Mouse (Mus musculus) stomach, embryonic 16.5 days (tissue): ENCODE results near the gene Rpp38. TPM values are rescaled to one million over a fixed set of nuclear protein-coding genes. Genes with fewer than 3 reads are reported as not detected.

Experiments
- ATAC-seq: fragments of 200-750 bp; cut with Nextera tagmentation; 2 replicates; pipeline ENCODE4 v1.8.0; 2017; ENCODE audit warnings: moderate number of reproducible peaks, moderate TSS enrichment; ENCODE audit not compliant: insufficient read depth, low FRiP score
- H3K27ac ChIP-seq: fragments of 300-500 bp; sonication (generic); 2 replicates; pipeline ENCODE4 v1.5.1; 2014; ENCODE audit warnings: low read length
- H3K27me3 ChIP-seq: fragments of 300-500 bp; sonication (generic); 2 replicates; pipeline ENCODE4 v1.6.1; 2014; ENCODE audit warnings: low read length, control low read depth, mixed read lengths; ENCODE audit not compliant: control insufficient read depth, insufficient read depth
- H3K36me3 ChIP-seq: fragments of 300-500 bp; sonication (generic); 2 replicates; pipeline ENCODE4 v1.6.1; 2014; ENCODE audit warnings: low read length; ENCODE audit not compliant: control insufficient read depth, insufficient read depth
- H3K4me1 ChIP-seq: fragments of 300-500 bp; sonication (generic); 2 replicates; pipeline ENCODE4 v1.6.1; 2014; ENCODE audit warnings: low read length, control low read depth, mixed read lengths; ENCODE audit not compliant: control insufficient read depth, insufficient read depth
- H3K4me2 ChIP-seq: fragments of 300-500 bp; sonication (generic); 2 replicates; pipeline ENCODE4 v1.6.1; 2014; ENCODE audit warnings: low read depth, low read length, mixed read lengths
- H3K4me3 ChIP-seq: fragments of 300-500 bp; sonication (generic); replicated peaks from 2 replicates; pipeline ENCODE4 v1.5.1; 2014; ENCODE audit warnings: mild to moderate bottlenecking, low read length
- H3K9ac ChIP-seq: fragments of 300-500 bp; sonication (generic); 2 replicates; pipeline ENCODE4 v1.6.1; 2014; ENCODE audit warnings: low read length
- H3K9me3 ChIP-seq: fragments of 300-500 bp; sonication (generic); replicated peaks from 2 replicates; pipeline ENCODE4 v1.6.1; 2016; ENCODE audit warnings: low read length, control low read depth; ENCODE audit not compliant: control insufficient read depth
- WGBS: fragments of 180-500 bp; shearing (Covaris S2); extraction: QIAGEN DNeasy Blood & Tissue Kit; methylation state at CpG from one replicate; pipeline ENCODE4 v1.1.7; 2014; 5-methylcytosine and 5-hydroxymethylcytosine counted together
- polyA plus RNA-seq: library from polyadenylated mRNA; unstranded; fragments of >200 nt; fragmentation: Nextera tagmentation; extraction: Ambion mirVana; gene quantifications from 2 replicates; pipeline ENCODE4 v1.2.1, GENCODE M21; 2015

The Rpp38 gene
- polyA plus RNA-seq, 1 experiment from 2014 or later = 22.0 TPM

- WGBS = 41% methylated on average over 3 of the region's 3 CpGs
- Histone ChIP-seq H3K4me3 (no peak overlapping the region), H3K4me2 (no peak overlapping the region), H3K4me1 (no peaks in the 10 kb centered on the region), H3K27me3 (no peaks in the 10 kb centered on the region), H3K9me3 (no peaks in the 10 kb centered on the region), H3K27ac (no peak overlapping the region), H3K36me3 (peaks cover 3% of the 10 kb centered on the region), H3K9ac (no peak overlapping the region)
- ATAC-seq = no peak
Measured at GRCm38 (mm10) chr2:3305426-3306025, 26.9 kb downstream of the Rpp38 start.

DNA sequence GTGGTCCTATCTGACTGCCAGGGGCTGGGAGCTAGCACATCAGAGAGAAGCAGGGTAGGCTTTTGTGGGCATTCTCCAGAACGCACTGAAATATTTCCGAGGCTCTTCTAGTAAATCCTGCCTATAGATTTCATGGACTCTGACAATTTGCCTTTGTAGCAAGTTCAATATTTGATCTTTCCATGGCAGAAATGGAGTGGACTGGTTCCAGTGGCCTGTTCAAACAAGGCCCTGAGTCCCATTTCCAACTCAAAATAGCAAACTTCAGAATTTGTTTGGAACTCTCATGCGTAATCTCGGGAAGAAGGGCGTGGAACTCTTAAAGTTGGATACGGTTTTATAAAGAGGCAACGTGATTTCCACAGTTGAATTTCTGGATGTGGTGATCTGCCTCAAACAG lies 36.6 kb downstream of the Rpp38 start:
- no peak for ATAC-seq
- Histone ChIP-seq H3K4me3 (no peak overlapping the region), H3K9ac (no peak overlapping the region), H3K4me2 (no peak overlapping the region), H3K9me3 (no peaks in the 10 kb centered on the region), H3K4me1 (no peaks in the 10 kb centered on the region), H3K27ac (peak overlapping the region; percentile 20), H3K36me3 (no peaks in the 10 kb centered on the region), H3K27me3 (no peaks in the 10 kb centered on the region)
- WGBS = 64% methylated on average over 7 of the region's 7 CpGs

DNA sequence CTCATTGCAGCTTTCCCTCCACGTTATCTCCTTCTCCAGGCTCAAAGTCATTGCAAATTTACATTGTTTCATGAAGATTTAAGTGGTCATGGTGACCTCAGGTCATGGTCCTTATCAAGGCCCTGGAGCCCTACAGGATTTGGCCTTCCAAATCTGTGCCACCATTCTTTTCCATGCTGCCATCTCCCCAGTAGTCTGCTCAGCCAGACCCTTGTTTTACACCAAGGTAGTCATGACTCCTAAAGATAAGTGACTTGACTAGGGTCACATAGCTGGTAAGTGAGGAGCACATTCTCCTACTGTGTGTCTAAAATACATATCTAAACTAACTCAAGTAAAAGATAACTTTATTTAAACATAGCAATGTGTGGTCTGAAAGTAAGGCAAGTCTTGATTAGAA lies 40.3 kb downstream of the Rpp38 start:
- Histone ChIP-seq H3K27me3 (no peaks in the 10 kb centered on the region), H3K36me3 (no peaks in the 10 kb centered on the region), H3K27ac (no peak overlapping the region), H3K9ac (no peak overlapping the region), H3K9me3 (no peaks in the 10 kb centered on the region), H3K4me3 (no peak overlapping the region), H3K4me1 (no peaks in the 10 kb centered on the region), H3K4me2 (no peak overlapping the region)
- ATAC-seq = no peak
- 68% methylated on average over 1 of the region's 1 CpGs for WGBS

DNA sequence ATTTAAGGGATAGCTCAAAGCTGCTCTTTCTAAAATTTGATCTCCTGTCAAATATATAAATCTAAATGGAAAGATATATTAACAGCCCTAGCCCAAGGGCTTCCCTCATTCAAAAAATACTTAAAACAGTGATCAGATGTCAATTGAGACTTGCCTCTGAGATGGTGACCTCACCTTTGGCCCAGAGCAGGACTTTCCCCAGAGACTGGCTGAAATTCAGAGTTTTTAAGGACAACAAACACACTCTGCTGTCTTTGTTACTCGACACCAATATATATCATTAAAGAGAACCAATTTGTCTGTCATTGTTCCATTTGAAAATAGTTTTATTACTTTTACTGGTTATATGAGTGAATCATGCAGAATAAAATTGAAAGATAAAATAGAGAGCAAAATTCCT lies 42.9 kb downstream of the Rpp38 start:
- Histone ChIP-seq H3K4me1 (peaks cover 5% of the 10 kb centered on the region), H3K27me3 (no peaks in the 10 kb centered on the region), H3K9me3 (no peaks in the 10 kb centered on the region), H3K9ac (no peak overlapping the region), H3K36me3 (no peaks in the 10 kb centered on the region), H3K4me2 (no peak overlapping the region), H3K4me3 (no peak overlapping the region), H3K27ac (no peak overlapping the region)
- 78% methylated on average over 1 of the region's 1 CpGs for WGBS
- ATAC-seq = no peak

DNA sequence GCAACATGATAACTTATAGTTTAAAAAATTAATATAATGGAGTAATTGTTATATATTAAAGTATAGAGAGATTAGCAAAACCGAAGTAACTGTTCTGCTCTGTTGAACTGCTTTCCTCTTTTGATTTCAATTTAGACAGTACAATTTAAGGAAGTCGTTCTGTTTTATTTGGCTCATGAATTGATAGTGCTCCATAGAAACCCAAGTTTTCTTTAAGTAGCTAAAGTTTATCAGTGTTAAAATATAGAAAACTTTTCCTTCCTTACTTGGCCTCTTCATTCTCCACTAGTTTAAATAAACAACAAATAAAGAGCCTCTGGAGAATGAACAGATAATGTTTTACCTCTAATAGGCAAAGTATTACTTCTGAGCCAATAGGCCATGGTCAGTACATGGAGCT lies 46.2 kb downstream of the Rpp38 start:
- H3K27ac ChIP-seq = no peak overlapping the region
- no peaks in the 10 kb centered on the region for H3K36me3 ChIP-seq
- no peak overlapping the region for H3K4me2 ChIP-seq
- H3K27me3 ChIP-seq = no peaks in the 10 kb centered on the region
- H3K4me3 ChIP-seq = no peak overlapping the region
- H3K4me1 ChIP-seq = peaks cover 13% of the 10 kb centered on the region
- no peak overlapping the region for H3K9ac ChIP-seq
- H3K9me3 ChIP-seq = no peaks in the 10 kb centered on the region
- 81% methylated on average over 2 of the region's 2 CpGs for WGBS
- no peak for ATAC-seq

- peak overlapping the region; percentile 83; the same call in 1 of the 2 replicates for H3K4me3 ChIP-seq
- H3K9ac ChIP-seq = no peak overlapping the region; the same call in 1 of the 2 replicates
- WGBS = 57% methylated on average over 3 of the region's 3 CpGs
Measured at GRCm38 (mm10) chr2:3285709-3286108, 46.7 kb downstream of the Rpp38 start.

DNA sequence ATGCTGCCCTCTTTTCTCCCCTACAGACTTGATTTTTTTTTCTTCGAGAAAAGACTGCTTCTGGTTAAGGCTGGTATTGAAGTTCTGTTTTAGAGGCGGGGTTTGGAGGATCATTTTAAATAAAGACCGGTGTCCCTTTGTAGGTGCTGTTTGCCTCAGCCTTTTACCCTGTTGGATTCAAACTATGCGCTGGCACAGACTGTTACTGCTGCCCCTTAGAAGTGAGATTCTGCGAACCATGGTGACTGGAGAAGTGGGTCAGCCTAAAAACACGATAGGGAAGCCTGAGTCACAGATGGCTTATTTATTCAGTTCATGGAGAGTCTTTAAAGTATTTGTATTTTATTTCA lies 47.3 kb downstream of the Rpp38 start:
- Histone ChIP-seq H3K36me3 (no peaks in the 10 kb centered on the region), H3K9ac (peak overlapping the region; percentile 83), H3K9me3 (no peaks in the 10 kb centered on the region), H3K4me2 (peak overlapping the region; percentile 66), H3K27ac (0 out of 2 replicates have a peak overlapping the region, but pooled peaks have one; percentile 89), H3K27me3 (no peaks in the 10 kb centered on the region), H3K4me1 (peaks cover 13% of the 10 kb centered on the region), H3K4me3 (peak overlapping the region; percentile 83)
- 1% methylated on average over 6 of the region's 6 CpGs for WGBS
- no peak for ATAC-seq

More at GRCm38 (mm10) chr2:3285709-3286108, 46.7 kb downstream of the Rpp38 start:
- no peaks in the 10 kb centered on the region for H3K9me3 ChIP-seq
- H3K27ac ChIP-seq = no peak overlapping the region
- H3K4me1 ChIP-seq = peaks cover 13% of the 10 kb centered on the region
- no peaks in the 10 kb centered on the region for H3K27me3 ChIP-seq
- H3K36me3 ChIP-seq = no peaks in the 10 kb centered on the region
- peak overlapping the region; percentile 66 for H3K4me2 ChIP-seq
- no peak for ATAC-seq

- H3K36me3 ChIP-seq = no peaks in the 10 kb centered on the region
- peak overlapping the region; percentile 89 for H3K27ac ChIP-seq
- H3K4me3 ChIP-seq = peak overlapping the region; percentile 83
- peak overlapping the region; percentile 83 for H3K9ac ChIP-seq
- H3K9me3 ChIP-seq = no peaks in the 10 kb centered on the region
- under 1% methylated on average over 60 of the region's 60 CpGs for WGBS
- H3K27me3 ChIP-seq = no peaks in the 10 kb centered on the region
- H3K4me1 ChIP-seq = peaks cover 13% of the 10 kb centered on the region
- peak overlapping the region; percentile 66 for H3K4me2 ChIP-seq
- ATAC-seq = peak; percentile 6; the same call in 1 of the 2 replicates
Measured at GRCm38 (mm10) chr2:3284473-3285180, 47.8 kb downstream of the Rpp38 start.

GRCm38 (mm10) chr2:3283602-3284472 lies 48.6 kb downstream of the Rpp38 start, which contains the start of gene Nmt2:
Gene Nmt2 (plus strand): TSS chr2:3284212.
- WGBS = 0% methylated on average over 88 of the region's 88 CpGs
- peak within 1 kb of the TSS; percentile 83 for H3K9ac ChIP-seq
- no peaks in the 10 kb centered on the region for H3K36me3 ChIP-seq
- ATAC-seq = peak; percentile 98
- H3K27me3 ChIP-seq = no peaks in the 10 kb centered on the region
- peak within 1 kb of the TSS; percentile 82 for H3K4me2 ChIP-seq
- H3K9me3 ChIP-seq = no peaks in the 10 kb centered on the region
- peaks cover 13% of the 10 kb centered on the region for H3K4me1 ChIP-seq
- peak within 1 kb of the TSS; percentile 83 for H3K4me3 ChIP-seq
- peak within 1 kb of the TSS; percentile 90 for H3K27ac ChIP-seq
